Mouse (Mus musculus): Measurements from ENCODE around the gene Gamt.

GRCm38 (mm10) chr10:80254331-80255297, 6.2 kb downstream of the Gamt start:
- TF ChIP-seq CTCF (conservative IDR thresholded peaks at IDR 0.05; ENCODE audit: low read length), result no peak
- no peak for TF ChIP-seq POU5F1 (IDR thresholded peaks at IDR 0.05; ENCODE audit: borderline replicate concordance, low read length)
- no peak for TF ChIP-seq NANOG (IDR thresholded peaks at IDR 0.05; ENCODE audit: borderline replicate concordance, low read length)

All from E14TG2a.4 (cell line).